Mouse (Mus musculus) ES-E14 (cell line): ENCODE results near the gene Ppara.

ENCODE experiments used
- CHD2 ChIP-seq: IDR thresholded peaks from 2 replicates; pipeline ENCODE4 v1.6.1; 2014; ENCODE audit warnings: mild to moderate bottlenecking, low read depth, low read length, inconsistent platforms
- ZC3H11A ChIP-seq: IDR thresholded peaks from 2 replicates; pipeline ENCODE4 v1.6.1; 2012; ENCODE audit warnings: low read depth, mild to moderate bottlenecking, inconsistent platforms, low read length, borderline replicate concordance
- ZNF384 ChIP-seq: IDR thresholded peaks from 2 replicates; pipeline ENCODE4 v1.6.1; 2012; ENCODE audit warnings: low read depth, low read length, inconsistent platforms

DNA sequence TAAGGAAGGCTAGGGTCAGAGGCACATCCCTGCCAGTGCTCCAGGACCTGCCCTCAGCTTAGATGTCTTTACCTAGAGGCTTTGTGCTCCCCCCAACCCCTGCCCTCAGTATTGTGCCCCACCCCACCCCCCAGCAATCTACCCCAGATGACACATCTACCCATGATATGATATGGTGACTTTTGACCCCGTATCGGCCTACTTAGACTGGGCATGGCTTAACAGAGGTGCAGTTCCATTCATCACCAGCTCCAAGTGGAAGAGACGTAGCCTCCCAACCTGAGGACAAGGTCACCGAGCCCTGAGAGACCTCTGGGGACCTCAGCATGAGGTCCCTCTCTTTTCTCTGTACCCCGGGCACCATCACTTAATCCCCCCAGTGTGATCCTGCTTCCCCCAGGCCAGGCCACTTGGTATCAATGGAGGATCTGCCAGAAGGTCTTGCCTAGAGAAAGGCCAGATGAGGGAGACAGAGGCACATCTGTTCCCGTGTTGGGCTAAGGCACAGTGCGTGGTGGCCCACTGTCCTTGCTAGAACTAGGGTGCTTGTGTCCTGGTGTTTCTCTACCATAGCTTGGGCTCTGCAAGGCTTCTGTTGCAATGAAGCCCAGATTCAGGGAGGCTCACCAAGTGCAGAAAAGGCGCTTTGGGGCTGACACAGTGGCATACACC, 30.3 kb upstream of the Ppara start:
- no peak for TF ChIP-seq ZC3H11A
- no peak for TF ChIP-seq ZNF384
- no peak for TF ChIP-seq CHD2
